Mouse (Mus musculus) erythroblast, embryonic 14.5 days (primary cell): ENCODE data around the gene Alk. TPM values are rescaled to one million over a fixed set of nuclear protein-coding genes. Genes with fewer than 3 reads are reported as not detected.

Source experiments
- H3K27me3 ChIP-seq: 2 replicates; pipeline ENCODE4 v1.6.1; 2012; ENCODE audit warnings: inconsistent platforms; ENCODE audit not compliant: control insufficient read depth
- H3K36me3 ChIP-seq: 2 replicates; pipeline ENCODE4 v1.6.1; 2012; ENCODE audit warnings: mild to moderate bottlenecking, inconsistent platforms; ENCODE audit not compliant: control insufficient read depth
- H3K4me1 ChIP-seq: 2 replicates; pipeline ENCODE4 v1.6.1; 2012; ENCODE audit warnings: inconsistent platforms; ENCODE audit not compliant: control insufficient read depth
- H3K4me3 ChIP-seq: replicated peaks from 2 replicates; pipeline ENCODE3; 2012; ENCODE audit warnings: moderate library complexity, mild to moderate bottlenecking, inconsistent platforms
- H3K9me3 ChIP-seq: 2 replicates; pipeline ENCODE4 v1.6.1; 2012; ENCODE audit warnings: low read length, inconsistent platforms, mixed read lengths; ENCODE audit not compliant: control insufficient read depth
- GATA1 ChIP-seq: IDR thresholded peaks from 2 replicates; pipeline ENCODE4 v1.6.1; 2012; ENCODE audit warnings: low read length, inconsistent platforms, mixed read lengths
- TAL1 ChIP-seq: IDR thresholded peaks from 3 replicates; pipeline ENCODE4 v1.6.1; 2012; ENCODE audit warnings: low read length, inconsistent platforms, mixed read lengths
- polyA plus RNA-seq: library from polyadenylated mRNA; stranded (reverse); fragments of >175 nt; gene quantifications from 2 replicates; pipeline ENCODE4 v1.2.3, GENCODE M21; 2012

Alk gene
- polyA plus RNA-seq, 1 experiment: not detected

DNA sequence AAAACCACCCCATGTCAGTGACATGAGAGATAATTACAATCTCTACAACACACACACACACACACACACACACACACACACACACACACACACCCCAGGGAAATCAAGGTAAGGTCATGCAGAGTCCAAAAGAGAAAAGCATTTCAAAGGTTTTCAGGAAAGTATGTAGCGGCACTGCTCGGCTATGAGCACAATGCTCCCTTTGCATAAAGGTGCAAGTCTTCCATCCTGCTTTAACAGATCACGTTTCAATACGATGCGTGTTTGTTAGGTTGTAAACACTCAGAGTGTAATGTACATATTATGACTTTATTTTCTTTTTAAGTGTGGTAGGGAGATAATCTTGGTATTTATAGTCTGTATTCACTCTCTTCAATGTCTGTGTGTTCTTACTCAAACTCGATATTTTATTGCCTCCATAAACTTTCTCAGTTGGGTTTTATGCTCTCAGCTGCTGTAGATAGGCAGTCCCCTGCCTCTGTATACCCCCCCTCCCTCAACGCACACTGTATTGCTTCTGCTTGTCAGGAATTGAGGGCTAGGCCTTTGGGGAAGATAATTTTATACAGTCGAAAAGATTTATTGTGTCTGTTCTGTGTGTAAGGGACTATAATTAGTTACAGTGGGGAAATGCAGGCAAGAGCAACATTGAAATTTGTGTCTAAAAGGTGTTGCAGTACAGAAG lies 780.7 kb downstream of the Alk start:
- Histone ChIP-seq H3K4me1 (no peaks in the 10 kb centered on the region), H3K4me3 (no peak overlapping the region), H3K9me3 (no peaks in the 10 kb centered on the region), H3K27me3 (no peaks in the 10 kb centered on the region), H3K36me3 (no peaks in the 10 kb centered on the region)
- TF ChIP-seq GATA1: no peak
- TF ChIP-seq TAL1: no peak

Other genes with a start within 250 kb of the Alk start
- 6.4 and 8.7 TPM in 2 replicates for gene Ypel5, start 231.8 kb upstream of the Alk start, polyA plus RNA-seq